10 mouse cellular contexts compared by ENCODE assay signal in the genomic region with DNA sequence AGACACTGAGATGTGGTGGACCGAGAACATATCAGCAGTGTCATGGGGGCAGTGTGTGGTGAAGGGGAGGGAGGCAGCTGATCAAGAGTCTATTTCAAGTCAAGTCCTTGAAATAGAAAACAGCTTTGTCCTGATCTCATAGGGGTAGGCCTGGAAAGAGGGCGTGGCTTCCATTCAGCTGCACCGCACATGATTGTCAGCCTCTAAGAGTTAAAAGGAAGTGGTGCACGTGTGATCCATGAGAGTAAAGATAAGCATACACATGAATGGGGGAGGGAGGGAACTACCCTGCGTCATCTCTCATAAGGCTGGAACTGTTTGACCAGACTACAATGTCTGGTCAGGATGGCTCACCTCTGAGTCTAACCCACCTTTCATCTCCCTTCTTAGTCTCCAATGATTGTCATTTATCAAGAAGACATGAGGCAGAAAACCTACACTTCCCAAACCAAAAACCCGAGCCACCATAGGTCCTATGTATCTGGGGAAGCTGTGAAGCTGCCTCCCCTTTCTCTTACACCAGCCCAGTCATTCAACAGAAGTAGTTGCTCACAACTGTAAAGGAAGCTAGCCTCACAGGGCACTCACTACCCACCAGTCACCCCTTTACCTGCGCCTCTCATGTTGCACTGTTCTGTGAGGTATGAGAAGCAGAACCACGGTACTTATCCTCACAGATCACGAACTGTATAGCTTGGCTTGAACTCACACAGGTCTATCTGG. TPM values are rescaled to one million over a fixed set of nuclear protein-coding genes. Genes with fewer than 3 reads are reported as not detected.
A peak's percentile ranks its signal among the peaks of the same experiment; 100 is the strongest.
DNase-seq lines count a peak whose midpoint lies in the region; ATAC-seq and TF ChIP-seq lines count a peak whose summit lies in the region.
"Had no signal": no experiment of that assay in that cellular context is flagged by ENCODE, and none has a peak within 500 bp of the region (broad histone marks: within the 10 kb centered on the region; RNA-seq: fewer than 3 reads in every experiment).

No protein-coding gene starts in this region.

- no peak overlapping the region for H3K9ac ChIP-seq in heart, embryonic 16.5 days (ENCODE audit: low read length)
- H3K9ac ChIP-seq in heart, adult 2 months (ENCODE audit: low read depth, low read length): no peak overlapping the region
- H3K9ac ChIP-seq in liver, embryonic 12.5 days: no peak overlapping the region
- H3K9ac ChIP-seq in stomach, postnatal 0 days (ENCODE audit: low read length): no peak overlapping the region
- H3K9ac ChIP-seq: forebrain, postnatal 0 days had no signal

- no peak for TF ChIP-seq EP300 in heart, adult 2 months (IDR thresholded peaks at IDR 0.05; ENCODE audit: insufficient read depth, low read depth, low read length)
- TF ChIP-seq EP300 in stomach, postnatal 0 days (optimal IDR thresholded peaks at IDR 0.05): no peak

- ATAC-seq in heart, embryonic 16.5 days (replicated peaks; ENCODE audit: extremely low read depth, insufficient read depth, low FRiP score): peak; percentile 83
- peak; percentile 85 for ATAC-seq in liver, embryonic 12.5 days
- peak; percentile 79 for ATAC-seq in stomach, postnatal 0 days (ENCODE audit: low FRiP score, low TSS enrichment)
- ATAC-seq: forebrain, postnatal 0 days had no signal

- peaks cover 18% of the 10 kb centered on the region for H3K4me1 ChIP-seq in heart, embryonic 16.5 days (ENCODE audit: control insufficient read depth, insufficient read depth, low read length)
- peaks cover 2% of the 10 kb centered on the region; the same call in 1 of the 2 replicates for H3K4me1 ChIP-seq in heart, adult 2 months (ENCODE audit: control insufficient read depth, insufficient read depth, low read length)
- peaks cover 11% of the 10 kb centered on the region for H3K4me1 ChIP-seq in liver, embryonic 12.5 days
- H3K4me1 ChIP-seq in stomach, postnatal 0 days (replicated peaks; ENCODE audit: control insufficient read depth, insufficient read depth): no peaks in the 10 kb centered on the region

- no peak for TF ChIP-seq CTCF in heart, adult 2 months (IDR thresholded peaks at IDR 0.05)
- no peak for TF ChIP-seq CTCF in stomach, postnatal 0 days (IDR thresholded peaks at IDR 0.05; ENCODE audit: low read depth)

- intact Hi-C loops in heart, adult 2 months (cut with DNase I): no loop called here

- H3K36me3 ChIP-seq in heart, embryonic 16.5 days (ENCODE audit: control insufficient read depth, insufficient read depth): no peaks in the 10 kb centered on the region
- no peaks in the 10 kb centered on the region for H3K36me3 ChIP-seq in heart, adult 2 months (ENCODE audit: control insufficient read depth, insufficient read depth, low read length)
- H3K36me3 ChIP-seq in liver, embryonic 12.5 days: no peaks in the 10 kb centered on the region
- H3K36me3 ChIP-seq in stomach, postnatal 0 days (ENCODE audit: control insufficient read depth, insufficient read depth, low read length): no peaks in the 10 kb centered on the region

- DNase-seq in heart, adult 2 months: no peak
- peak; percentile 15 for DNase-seq in T-cell, adult 2 months (ENCODE audit: low spot score)
- peak; percentile 27 for DNase-seq in stomach, postnatal 0 days (ENCODE audit: low spot score)
- no peak for DNase-seq in right cerebral cortex, postnatal 25 days
- DNase-seq in cerebellum, postnatal 10 days: no peak
- DNase-seq: adrenal gland, postnatal 10 days; forebrain, postnatal 0 days; midbrain, embryonic 14.5 days had no signal

- no peak overlapping the region for H3K4me3 ChIP-seq in heart, embryonic 16.5 days (ENCODE audit: low read length)
- H3K4me3 ChIP-seq in heart, adult 2 months: no peak overlapping the region
- no peak overlapping the region for H3K4me3 ChIP-seq in liver, embryonic 12.5 days
- H3K4me3 ChIP-seq in stomach, postnatal 0 days (ENCODE audit: low read depth, low read length): no peak overlapping the region

- no peaks in the 10 kb centered on the region for H3K79me2 ChIP-seq in heart, adult 2 months (replicated peaks; ENCODE audit: control insufficient read depth, insufficient read depth, low read length)

- WGBS in heart, embryonic 16.5 days: 42% methylated on average over 9 of the region's 9 CpGs
- WGBS in heart, adult 2 months: 53% methylated on average over 9 of the region's 9 CpGs
- 29% methylated on average over 9 of the region's 9 CpGs for WGBS in liver, embryonic 12.5 days (ENCODE audit: insufficient replicate concordance)
- WGBS in stomach, postnatal 0 days: 60% methylated on average over 9 of the region's 9 CpGs

- H3K27ac ChIP-seq in heart, embryonic 16.5 days (ENCODE audit: low read length): peak overlapping the region; percentile 50
- no peak overlapping the region for H3K27ac ChIP-seq in heart, adult 2 months
- no peak overlapping the region for H3K27ac ChIP-seq in liver, embryonic 12.5 days
- no peak overlapping the region for H3K27ac ChIP-seq in stomach, postnatal 0 days (replicated peaks)

- H3K4me2 ChIP-seq in heart, embryonic 16.5 days (ENCODE audit: low read depth, low read length): no peak overlapping the region
- H3K4me2 ChIP-seq in liver, embryonic 12.5 days: no peak overlapping the region
- H3K4me2 ChIP-seq in stomach, postnatal 0 days (replicated peaks; ENCODE audit: low read depth): no peak overlapping the region

- no peak for TF ChIP-seq POLR2A in heart, adult 2 months (IDR thresholded peaks at IDR 0.05; ENCODE audit: insufficient read depth, low read depth, low read length)

- H3K27me3 ChIP-seq in heart, embryonic 16.5 days (ENCODE audit: control insufficient read depth, insufficient read depth, low read length): no peaks in the 10 kb centered on the region
- no peaks in the 10 kb centered on the region for H3K27me3 ChIP-seq in heart, adult 2 months (ENCODE audit: control insufficient read depth, insufficient read depth, low read length)
- H3K27me3 ChIP-seq in liver, embryonic 12.5 days (replicated peaks): 0 out of 2 replicates have a peak, but pooled peaks cover 2% of the 10 kb centered on the region
- H3K27me3 ChIP-seq in stomach, postnatal 0 days (ENCODE audit: control insufficient read depth, insufficient read depth, low read length): no peaks in the 10 kb centered on the region

- H3K9me3 ChIP-seq in heart, embryonic 16.5 days (replicated peaks; ENCODE audit: control insufficient read depth, low read length): no peaks in the 10 kb centered on the region
- no peaks in the 10 kb centered on the region for H3K9me3 ChIP-seq in liver, embryonic 12.5 days (replicated peaks)
- H3K9me3 ChIP-seq in stomach, postnatal 0 days (ENCODE audit: control insufficient read depth, low read length): no peaks in the 10 kb centered on the region

RNA-seq across cellular contexts. Expression of gene Smyd2, which starts 11.5 kb away (rescaled TPM):
- 244 and 255 TPM in 2 replicates for polyA plus RNA-seq in heart, embryonic 16.5 days (2015; fragmentation: Nextera tagmentation; extraction: Ambion mirVana)
- total RNA-seq in heart, adult 2 months (2021): 10 to 100 TPM; 81.5 to 99.2 TPM
- 117 and 142 TPM in 2 replicates for polyA plus RNA-seq in heart, adult 2 months (2012; rRNA removed)
- polyA plus RNA-seq in liver, embryonic 12.5 days (2016; fragmentation: Nextera tagmentation; extraction: Ambion mirVana): 49.0 and 53.4 TPM in 2 replicates
- 59.0 and 61.7 TPM in 2 replicates for polyA plus RNA-seq in stomach, postnatal 0 days (2015; fragmentation: Nextera tagmentation; extraction: Ambion mirVana)

Comparison
In these comparisons a context has a peak if more than half of its experiments do, and no peak if none do; other contexts are left out.
1. DNase-seq: peak in T-cell, adult 2 months (single experiment) and stomach, postnatal 0 days (single experiment); none in heart, adult 2 months (0 of 2), right cerebral cortex, postnatal 25 days (single experiment) and cerebellum, postnatal 10 days (0 of 2).
2. Peak in every context shown above with its lines, with median percentiles within 50 percentile points of each other: ATAC-seq.